Mouse (Mus musculus) heart, adult 18-20 months (tissue): ENCODE results near the gene Gm13124. TPM values are rescaled to one million over a fixed set of nuclear protein-coding genes. Genes with fewer than 3 reads are reported as not detected.
"Not testable (repeated sequence)": the region's sequence is repeated elsewhere in the genome, so short reads cannot be mapped to it uniquely, and the experiment has no call there.

Experiments used
- DNase-seq, 2 experiments: peaks; one replicate each; pipeline ENCODE4 v3.0.0; 2021 to 2022; ENCODE audit warnings: mixed read lengths in 1 of 2
- long read RNA-seq, 2 experiments: library from polyadenylated mRNA; stranded (forward); transcript quantifications; one replicate each; pipeline ENCODE4 v2.0.0; 2021
- total RNA-seq, 2 experiments: library from RNA; stranded (reverse); gene quantifications; 2 replicates each; pipeline ENCODE4 v1.2.3; 2021

Gm13124 gene
- not detected for total RNA-seq
- long read RNA-seq, experiment 1: 0 reads
- long read RNA-seq, experiment 2: 0 reads

DNA sequence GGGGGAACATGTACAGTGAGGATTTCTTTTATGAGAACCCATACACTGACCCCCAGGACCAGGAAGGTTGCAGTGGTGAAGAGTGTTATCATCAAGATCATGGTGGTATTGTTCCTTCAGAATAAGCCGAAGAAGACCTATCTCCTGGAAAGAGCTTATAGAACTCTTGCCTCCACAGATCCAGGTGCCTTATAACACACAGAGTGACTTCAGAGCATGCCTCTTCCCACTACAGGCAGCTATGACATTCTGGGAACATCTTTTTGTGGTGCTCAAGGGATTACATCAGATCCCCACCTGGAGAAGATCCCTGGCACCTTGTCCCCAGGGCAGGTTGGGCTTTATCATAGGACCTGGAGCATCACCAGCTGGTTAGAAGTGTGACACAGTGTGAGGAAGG is at the start of gene Gm13124:
Gene Gm13124 (minus strand): TSS at position 101 of the 400 bp plus-strand sequence.
- DNase-seq: no peak

DNA sequence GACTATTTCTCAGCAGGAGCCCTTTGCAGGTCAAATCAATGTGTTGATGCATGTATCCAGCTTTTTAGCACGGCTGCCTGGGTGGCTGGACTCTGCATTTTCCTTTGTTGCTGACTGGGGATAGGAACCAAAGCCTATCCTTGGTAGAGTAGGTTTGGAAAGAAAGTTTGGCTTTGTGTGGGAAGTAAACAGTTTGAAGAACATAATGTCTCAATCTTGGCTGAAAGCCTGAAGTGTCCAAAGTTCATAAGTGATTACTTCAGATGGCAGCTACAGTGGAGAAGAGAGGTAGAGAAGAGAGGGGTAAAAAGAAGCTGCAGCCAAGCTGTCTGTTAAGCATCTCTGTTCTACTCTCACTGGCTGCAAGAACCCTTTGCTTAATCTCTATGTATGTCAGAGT is 49.7 kb upstream of the Gm13124 start:
- no peak for DNase-seq

DNA sequence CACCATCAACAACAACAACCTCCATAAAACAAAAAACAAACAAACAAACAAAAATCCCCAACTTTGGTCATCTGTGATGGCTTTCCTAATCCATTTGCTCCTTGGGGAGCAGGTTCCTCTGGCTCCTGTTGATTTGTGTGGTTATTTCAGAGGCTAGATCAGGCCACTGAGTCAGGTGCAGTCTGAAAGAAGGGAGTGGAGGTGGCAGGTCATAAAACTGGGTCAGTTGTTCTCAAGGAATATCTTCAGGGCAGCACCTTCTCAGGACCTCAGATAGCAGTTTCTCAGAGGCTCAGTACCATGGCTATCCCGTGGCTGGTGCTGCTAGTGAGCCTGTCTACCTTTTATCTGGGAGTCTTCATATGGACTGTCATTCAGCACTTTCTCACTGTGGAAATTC is 48.5 kb upstream of the Gm13124 start, which contains the start of gene Aadacl4:
Gene Aadacl4 (plus strand): TSS at position 301 of the 400 bp plus-strand sequence.
- no peak for DNase-seq

DNA sequence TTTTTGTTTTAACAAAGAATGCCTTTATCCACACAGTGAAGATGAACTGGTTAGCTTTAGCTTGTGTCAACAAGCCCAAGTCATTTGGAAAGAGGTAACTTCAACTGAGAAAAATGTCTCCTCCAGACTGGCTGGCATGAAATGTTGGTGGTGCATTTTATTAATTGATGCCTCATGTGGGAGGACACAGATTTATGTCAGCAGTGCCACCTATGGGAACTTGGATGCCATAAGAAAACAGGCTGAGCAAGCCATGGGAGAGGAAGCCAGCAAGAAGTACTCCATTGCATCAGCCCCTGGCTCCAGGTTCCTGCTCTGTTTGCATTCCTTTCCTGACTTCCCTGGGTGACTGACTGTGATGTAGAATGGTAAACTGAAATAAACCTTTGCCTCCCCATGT is 27.9 kb upstream of the Gm13124 start:
- no peak for DNase-seq

DNA sequence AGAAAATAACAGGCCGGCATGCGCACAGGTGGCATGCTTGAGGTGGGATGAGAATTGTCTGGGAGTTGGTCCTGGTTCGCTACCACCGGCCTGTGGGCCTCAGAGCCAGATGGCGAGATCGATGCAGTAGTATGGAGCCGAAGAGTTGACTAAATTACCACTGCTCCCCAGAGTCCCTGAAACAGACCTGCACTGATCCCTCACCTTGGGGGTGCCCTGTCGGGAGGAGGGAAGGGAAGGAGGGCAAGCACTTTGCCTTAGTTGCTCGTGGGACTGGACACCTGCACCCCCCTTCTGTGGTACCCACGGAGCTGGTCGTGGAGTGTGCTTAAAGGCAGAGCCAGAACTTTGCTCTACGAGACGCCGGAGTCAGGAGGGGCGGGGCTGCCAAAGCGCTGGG is 21.3 kb upstream of the Gm13124 start:
- not testable (repeated sequence) for DNase-seq

DNA sequence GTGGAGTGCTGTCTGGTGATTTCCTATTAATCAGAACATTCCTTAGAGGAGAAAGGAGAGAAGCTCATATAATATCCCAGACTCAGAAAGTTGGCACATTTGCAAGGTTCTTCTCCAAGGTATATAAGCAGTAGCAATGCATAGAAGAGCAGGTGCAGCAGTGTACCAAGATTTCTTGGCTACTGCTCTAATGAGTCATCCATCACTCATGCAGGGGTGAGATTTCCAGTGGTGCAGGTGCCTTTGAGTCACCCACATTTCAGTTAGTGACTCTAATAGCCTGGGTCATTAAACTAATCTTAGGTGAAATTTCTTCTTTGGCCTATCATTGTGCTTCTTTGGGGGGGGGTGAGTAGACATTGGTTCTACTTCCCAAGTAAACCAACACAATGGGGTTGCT is 2.8 kb upstream of the Gm13124 start:
- DNase-seq: no peak

DNA sequence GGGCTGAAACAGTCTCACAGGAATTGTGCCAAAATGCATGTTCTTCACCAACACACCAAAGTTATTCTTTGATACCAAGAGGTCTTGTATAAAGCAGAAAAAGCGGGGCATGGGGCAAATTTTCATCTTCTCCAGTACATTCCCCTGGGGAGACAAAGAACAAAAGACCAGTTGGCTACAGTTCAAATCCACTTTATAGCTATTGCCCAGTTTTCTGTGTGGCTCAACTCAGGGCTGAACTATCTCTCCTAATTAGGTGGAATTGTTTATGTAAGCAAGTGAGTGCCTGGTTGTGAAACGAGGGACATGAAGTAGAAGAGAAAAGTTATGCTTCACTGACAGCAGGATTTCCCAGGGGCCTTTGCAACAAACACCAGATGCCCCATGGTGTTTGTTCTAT is 3.7 kb downstream of the Gm13124 start:
- no peak for DNase-seq

DNA sequence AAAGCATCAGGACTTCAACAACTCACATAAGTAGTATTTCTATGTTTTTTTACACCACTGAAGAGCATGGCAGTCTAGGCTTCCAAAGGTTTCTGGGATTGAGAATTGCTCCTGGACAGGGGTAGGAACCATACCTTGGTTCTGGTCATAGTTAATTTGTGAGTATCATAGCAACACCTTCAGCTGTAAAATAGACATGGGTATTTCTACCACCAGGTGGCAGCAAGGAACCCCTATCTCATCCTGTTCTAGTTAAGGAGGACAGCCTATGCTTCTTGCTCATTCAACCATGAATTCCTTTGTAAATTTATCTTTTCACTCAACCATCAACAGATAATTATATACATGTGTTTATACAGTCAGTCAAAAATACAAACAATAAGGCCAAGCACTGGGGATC is 5.1 kb downstream of the Gm13124 start:
- DNase-seq: peak in 1 of 2 experiments; percentile 5

DNA sequence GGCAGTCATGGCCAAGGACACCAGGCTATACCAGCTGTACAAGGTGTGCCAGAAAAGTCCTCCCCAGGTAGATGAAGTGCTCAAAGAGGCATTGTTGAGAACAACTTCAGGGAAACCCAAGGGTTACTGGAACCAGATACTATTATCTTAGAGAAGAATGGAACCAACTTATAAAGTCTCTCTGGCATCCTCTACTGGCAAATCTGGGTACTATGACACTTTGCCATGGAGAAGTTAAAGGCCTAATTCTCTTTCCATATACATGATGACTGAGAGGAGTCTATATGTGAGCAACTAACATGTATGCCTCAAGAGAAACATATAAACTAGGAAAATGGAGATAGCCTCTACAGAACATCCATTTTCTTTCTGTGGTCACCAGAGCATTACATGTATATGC is 13.8 kb downstream of the Gm13124 start:
- DNase-seq: no peak

DNA sequence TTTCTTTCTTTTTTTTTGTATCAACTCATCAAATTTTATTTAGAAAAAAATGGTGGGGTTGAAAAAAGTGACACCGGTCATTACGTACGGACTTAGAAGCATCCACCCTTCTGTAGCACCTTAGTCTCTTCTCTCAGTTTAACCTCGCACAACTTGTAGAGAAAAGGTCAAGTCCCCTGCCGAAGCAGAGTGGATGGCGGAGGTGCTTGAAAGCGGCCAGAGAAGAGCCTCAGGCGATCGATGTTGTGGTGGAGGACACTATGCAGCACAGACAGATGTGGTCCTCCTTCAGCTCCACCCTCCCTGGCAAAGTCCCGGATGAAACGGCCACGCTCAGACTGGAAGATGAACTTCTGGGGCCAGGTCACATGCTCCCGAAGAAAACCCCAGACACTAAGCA is 19.6 kb downstream of the Gm13124 start:
- not testable (repeated sequence) for DNase-seq

DNA sequence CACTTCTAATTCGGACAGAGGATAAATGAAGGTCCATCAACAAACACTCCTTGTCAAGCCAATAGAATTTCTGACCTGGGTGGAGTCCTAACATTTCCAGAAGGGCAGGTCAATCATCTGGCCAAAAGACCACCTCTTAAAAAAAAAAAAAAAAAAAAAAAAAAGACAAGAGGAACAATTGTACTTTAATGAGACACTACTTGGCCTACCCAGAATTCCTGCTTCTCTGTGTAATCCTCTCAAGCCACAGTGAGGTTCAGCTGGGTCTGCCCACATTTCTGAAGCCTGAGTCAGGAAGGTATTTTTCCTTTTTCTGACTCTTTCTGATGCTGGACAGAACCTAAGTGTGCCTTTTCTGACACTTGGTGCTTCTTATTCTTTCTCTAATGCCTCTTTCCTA is 20.2 kb downstream of the Gm13124 start:
- DNase-seq: no peak

DNA sequence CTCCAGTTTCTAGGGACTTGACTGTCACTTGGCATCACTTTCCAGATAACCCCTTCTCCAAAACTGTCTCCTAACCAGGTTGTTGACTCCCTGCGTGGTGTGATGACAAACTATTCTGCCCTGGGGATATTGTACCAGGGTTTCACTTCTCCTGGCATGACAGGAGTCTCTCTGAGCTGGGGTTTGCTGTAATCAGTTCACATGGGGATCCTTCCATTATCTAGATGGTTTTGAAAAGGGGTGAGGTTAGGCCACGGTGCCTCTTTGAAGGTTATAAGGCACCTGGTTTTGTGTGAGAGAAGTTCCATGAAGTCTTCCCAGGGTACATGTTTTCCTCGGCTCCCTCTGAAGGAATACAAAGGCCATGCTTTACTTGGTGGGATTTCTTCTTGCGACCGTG is 45.4 kb downstream of the Gm13124 start, which contains the start of gene 9430007A20Rik:
Gene 9430007A20Rik (plus strand): TSS at position 301 of the 400 bp plus-strand sequence.
- no peak for DNase-seq

DNA sequence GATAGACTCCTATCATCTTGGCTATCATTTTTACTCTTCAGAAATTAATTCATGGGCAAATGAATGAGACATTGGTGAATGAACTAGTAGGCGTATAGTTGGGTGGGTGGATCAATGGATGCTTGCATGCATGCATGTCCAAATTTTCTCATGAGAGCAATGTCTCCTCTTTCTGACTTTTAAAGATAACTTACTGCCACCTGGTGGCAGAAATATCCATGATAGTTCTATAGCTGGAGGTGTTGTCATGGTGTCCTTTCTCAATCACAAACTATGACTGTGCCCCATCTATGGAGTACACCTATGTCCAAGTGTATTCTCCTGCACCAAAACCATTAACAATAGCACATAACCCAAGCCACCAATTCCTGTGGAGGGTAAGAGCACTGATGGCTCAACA is 58.4 kb downstream of the Gm13124 start:
- no peak for DNase-seq

Other genes with a start within 250 kb of the Gm13124 start
- gene Gm13128, start 234.9 kb downstream of the Gm13124 start, total RNA-seq: not detected
- gene Gm13119, start 207.2 kb downstream of the Gm13124 start, total RNA-seq: not detected
- gene Pramef20, start 187.2 kb downstream of the Gm13124 start, total RNA-seq: not detected
- not detected for gene Pramef12, start 156.7 kb downstream of the Gm13124 start, total RNA-seq
- gene 1700012P22Rik, start 126.4 kb downstream of the Gm13124 start, total RNA-seq: not detected
- not detected for gene Gm9944, start 111.8 kb downstream of the Gm13124 start, total RNA-seq
- gene Aadacl3, start 101.4 kb downstream of the Gm13124 start, total RNA-seq: not detected
- gene 9430007A20Rik, start 45.3 kb downstream of the Gm13124 start, total RNA-seq: not detected
- gene Aadacl4, start 48.6 kb upstream of the Gm13124 start, total RNA-seq: not detected
- gene Gm436, start 121.2 kb upstream of the Gm13124 start, total RNA-seq: not detected
- not detected for gene Gm13178, start 156.3 kb upstream of the Gm13124 start, total RNA-seq
- gene Gm438, start 221.4 kb upstream of the Gm13124 start, total RNA-seq: not detected